Mouse (Mus musculus) liver, embryonic 14.5 days (tissue): ENCODE data around the gene Abhd17c.
A peak's percentile ranks its signal among the peaks of the same experiment; 100 is the strongest.

Experiments
- CTCF ChIP-seq: IDR thresholded peaks from 2 replicates; pipeline ENCODE4 v1.5.1; 2016; ENCODE audit warnings: antibody characterized with exemption, low read depth, control low read depth
- EP300 ChIP-seq: IDR thresholded peaks from 2 replicates; pipeline ENCODE4 v1.6.1; 2016; ENCODE audit warnings: antibody characterized with exemption, low read depth

- TF ChIP-seq CTCF (peak; percentile 69), EP300 (no peak)
These were observed 65.5 kb downstream of the Abhd17c start, which contains the start of gene Cemip for GRCm38 (mm10) chr7:84086039-84086829.
